Mouse (Mus musculus) neural tube, embryonic 15.5 days (tissue): ENCODE measurements around the gene Cep170b. TPM values are rescaled to one million over a fixed set of nuclear protein-coding genes. Genes with fewer than 3 reads are reported as not detected.

Source experiments
- ATAC-seq: fragments of 200-750 bp; cut with Nextera tagmentation; 2 replicates; pipeline ENCODE4 v1.8.0; 2017; ENCODE audit warnings: mild to moderate bottlenecking, moderate TSS enrichment, moderate library complexity; ENCODE audit not compliant: low FRiP score
- H3K27ac ChIP-seq: fragments of 300-500 bp; sonication (generic); replicated peaks from 2 replicates; pipeline ENCODE4 v1.5.1; 2015; ENCODE audit warnings: mild to moderate bottlenecking, inconsistent platforms
- H3K27me3 ChIP-seq: fragments of 300-500 bp; sonication (generic); replicated peaks from 2 replicates; pipeline ENCODE4 v1.6.1; 2015; ENCODE audit warnings: inconsistent platforms
- H3K36me3 ChIP-seq: fragments of 300-500 bp; sonication (generic); 2 replicates; pipeline ENCODE4 v1.6.1; 2015; ENCODE audit warnings: inconsistent platforms
- H3K4me1 ChIP-seq: fragments of 300-500 bp; sonication (generic); 2 replicates; pipeline ENCODE4 v1.6.1; 2015; ENCODE audit warnings: inconsistent platforms
- H3K4me2 ChIP-seq: fragments of 300-500 bp; sonication (generic); 2 replicates; pipeline ENCODE4 v1.6.1; 2015; ENCODE audit warnings: inconsistent platforms, mild to moderate bottlenecking, moderate library complexity
- H3K4me3 ChIP-seq: fragments of 300-500 bp; sonication (generic); replicated peaks from 2 replicates; pipeline ENCODE4 v1.5.1; 2015; ENCODE audit warnings: mild to moderate bottlenecking, inconsistent platforms
- H3K9ac ChIP-seq: fragments of 300-500 bp; sonication (generic); replicated peaks from 2 replicates; pipeline ENCODE4 v1.6.1; 2015; ENCODE audit warnings: mild to moderate bottlenecking, inconsistent platforms
- H3K9me3 ChIP-seq: fragments of 300-500 bp; sonication (generic); replicated peaks from 2 replicates; pipeline ENCODE4 v1.6.1; 2016; ENCODE audit warnings: inconsistent platforms
- WGBS: fragments of 180-500 bp; shearing (Covaris S2); methylation state at CpG from one replicate; pipeline ENCODE4 v1.1.7; 2015; ENCODE audit warnings: mixed read lengths; 5-methylcytosine and 5-hydroxymethylcytosine counted together
- polyA plus RNA-seq: library from polyadenylated mRNA; unstranded; fragments of >200 nt; fragmentation: Nextera tagmentation; extraction: Ambion mirVana; gene quantifications from 2 replicates; pipeline ENCODE4 v1.2.1, GENCODE M21; 2015

Cep170b gene
- polyA plus RNA-seq, 1 experiment from 2014 or later = 43.3 TPM

DNA sequence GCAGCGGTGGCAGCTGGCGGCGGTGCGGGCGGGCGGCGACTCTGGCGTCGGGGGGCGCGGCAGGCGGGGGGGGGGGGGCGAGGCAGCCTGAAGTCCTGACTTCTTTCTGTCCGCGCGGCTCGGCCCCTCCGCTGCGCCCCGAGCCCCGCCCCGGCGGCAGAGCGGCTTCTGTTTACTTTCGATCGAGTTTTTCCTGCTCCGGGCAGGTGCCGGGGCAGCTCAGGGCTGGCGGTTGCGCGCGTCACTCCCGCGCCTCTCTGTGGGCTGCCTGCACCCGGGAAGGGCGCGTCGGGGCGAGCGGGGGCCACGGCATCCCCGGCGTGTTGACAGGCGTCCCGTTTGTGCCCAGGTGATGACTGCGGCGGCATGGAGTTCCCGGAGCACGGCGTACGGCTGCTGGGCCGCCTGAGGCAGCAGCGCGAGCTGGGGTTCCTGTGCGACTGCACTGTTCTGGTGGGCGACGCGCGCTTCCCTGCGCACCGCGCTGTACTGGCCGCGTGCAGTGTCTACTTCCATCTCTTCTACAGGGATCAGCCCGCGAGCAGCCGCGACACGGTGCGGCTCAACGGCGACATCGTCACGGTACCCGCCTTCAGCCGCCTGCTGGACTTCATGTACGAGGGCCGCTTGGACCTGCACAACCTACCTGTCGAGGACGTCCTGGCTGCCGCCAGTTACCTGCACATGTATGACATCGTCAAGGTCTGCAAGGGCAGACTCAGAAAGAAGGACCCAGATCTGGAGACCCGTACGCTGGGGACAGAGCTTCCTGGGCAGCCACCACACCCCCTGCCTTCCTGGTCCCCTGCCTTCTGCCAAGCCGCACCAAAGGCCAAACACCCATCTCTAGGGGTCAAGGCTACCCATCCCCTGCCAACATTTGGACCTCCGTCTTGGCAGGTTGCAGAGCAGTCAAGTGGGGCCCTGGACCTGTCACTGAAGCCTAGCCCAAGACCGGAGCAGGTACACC lies 40.9 kb upstream of the Cep170b start:
- WGBS = 4% methylated on average over 70 of the region's 87 CpGs
- Histone ChIP-seq H3K4me3 (peak overlapping the region; percentile 54), H3K9me3 (no peaks in the 10 kb centered on the region), H3K36me3 (no peaks in the 10 kb centered on the region), H3K4me1 (peaks cover 44% of the 10 kb centered on the region), H3K27me3 (peaks cover 43% of the 10 kb centered on the region), H3K4me2 (peak overlapping the region; percentile 96), H3K27ac (no peak overlapping the region), H3K9ac (peak overlapping the region; percentile 47)
- 0 out of 2 replicates have a peak, but pooled peaks have one; percentile 27 for ATAC-seq

DNA sequence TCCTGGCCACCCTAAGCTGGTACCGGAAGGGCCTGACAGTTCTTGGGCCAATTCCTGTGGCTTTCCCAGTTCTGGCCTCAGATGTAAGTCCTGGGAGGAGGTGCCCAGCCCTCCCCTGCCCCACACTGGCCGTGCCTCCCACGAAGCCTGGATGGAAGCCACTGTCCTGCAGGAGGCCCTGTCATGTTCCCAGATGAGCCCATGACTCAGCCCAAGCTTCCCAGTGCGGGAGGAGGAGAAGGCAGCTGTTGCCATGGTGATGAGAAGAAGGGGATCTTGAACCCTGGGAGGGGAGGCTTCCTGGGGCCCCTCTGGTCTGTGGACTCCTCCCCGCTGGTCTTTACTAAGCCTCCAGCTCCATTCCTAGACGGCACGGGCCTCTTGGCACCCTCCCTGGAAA lies 36.9 kb upstream of the Cep170b start:
- Histone ChIP-seq H3K4me2 (no peak overlapping the region), H3K36me3 (no peaks in the 10 kb centered on the region), H3K27me3 (peaks cover 30% of the 10 kb centered on the region), H3K4me3 (no peak overlapping the region), H3K27ac (no peak overlapping the region), H3K9me3 (no peaks in the 10 kb centered on the region), H3K4me1 (peaks cover 18% of the 10 kb centered on the region), H3K9ac (no peak overlapping the region)
- no peak for ATAC-seq
- WGBS = 53% methylated on average over 7 of the region's 7 CpGs

- H3K4me2 ChIP-seq = no peak overlapping the region
- H3K9ac ChIP-seq = no peak overlapping the region
- no peaks in the 10 kb centered on the region for H3K36me3 ChIP-seq
- peaks cover 10% of the 10 kb centered on the region for H3K4me1 ChIP-seq
- H3K27me3 ChIP-seq = no peaks in the 10 kb centered on the region
- ATAC-seq = no peak
- no peaks in the 10 kb centered on the region for H3K9me3 ChIP-seq
- no peak overlapping the region for H3K27ac ChIP-seq
- 80% methylated on average over 15 of the region's 15 CpGs for WGBS
- H3K4me3 ChIP-seq = no peak overlapping the region
Measured at GRCm38 (mm10) chr12:112688458-112688857, 31.8 kb upstream of the Cep170b start.

DNA sequence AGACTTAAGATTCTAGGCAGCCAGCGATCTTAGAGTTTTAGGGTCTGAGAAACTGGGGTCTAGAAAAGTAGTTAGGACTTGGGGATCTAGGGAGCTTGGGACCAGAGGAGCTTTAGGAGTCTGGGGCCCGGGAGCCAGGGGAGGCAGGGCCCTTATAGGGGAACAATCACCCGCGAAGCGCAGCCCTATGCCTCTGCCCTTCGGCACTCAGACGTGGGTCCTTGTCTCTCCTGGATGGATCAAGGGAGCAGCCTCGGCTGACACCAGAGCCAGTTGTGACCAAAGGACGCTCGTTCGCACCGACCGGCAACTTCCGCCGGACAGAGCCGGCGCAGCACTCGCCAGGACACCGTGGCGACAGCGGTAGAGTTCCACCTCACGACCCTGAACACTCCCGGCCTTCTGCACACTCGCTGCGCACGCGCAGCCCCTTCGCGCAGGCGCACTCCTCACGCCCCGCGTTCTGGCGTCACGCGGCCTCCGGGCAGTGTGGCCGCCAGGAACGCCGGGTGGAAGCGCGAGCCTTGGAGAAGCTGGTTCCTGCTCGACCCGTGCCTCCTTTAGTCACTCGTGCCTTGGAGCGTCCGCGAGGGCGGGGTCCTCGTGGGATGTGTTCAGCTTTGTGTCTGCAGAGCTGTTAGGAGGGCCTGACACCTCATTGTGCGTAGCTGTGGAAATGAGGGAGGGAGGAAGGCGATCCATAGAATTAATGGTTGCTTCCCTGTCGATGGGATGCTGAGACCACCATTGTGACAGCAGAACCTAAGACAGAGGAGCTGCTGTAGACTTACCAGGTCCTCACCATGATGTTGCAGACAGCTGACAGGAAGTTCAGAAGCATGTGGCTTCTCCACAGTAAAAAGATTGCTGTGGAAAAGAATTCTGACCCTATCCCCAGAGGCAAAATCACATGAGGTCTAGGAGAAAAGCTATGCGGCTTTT lies 26.8 kb upstream of the Cep170b start:
- H3K36me3 ChIP-seq = no peaks in the 10 kb centered on the region
- H3K9ac ChIP-seq = peak overlapping the region; percentile 93
- peak overlapping the region; percentile 76 for H3K4me2 ChIP-seq
- peak overlapping the region; percentile 69 for H3K4me3 ChIP-seq
- peak overlapping the region; percentile 95 for H3K27ac ChIP-seq
- peak; percentile 93 for ATAC-seq
- H3K27me3 ChIP-seq = no peaks in the 10 kb centered on the region
- peaks cover 17% of the 10 kb centered on the region for H3K4me1 ChIP-seq
- 2% methylated on average over 54 of the region's 54 CpGs for WGBS
- H3K9me3 ChIP-seq = no peaks in the 10 kb centered on the region

DNA sequence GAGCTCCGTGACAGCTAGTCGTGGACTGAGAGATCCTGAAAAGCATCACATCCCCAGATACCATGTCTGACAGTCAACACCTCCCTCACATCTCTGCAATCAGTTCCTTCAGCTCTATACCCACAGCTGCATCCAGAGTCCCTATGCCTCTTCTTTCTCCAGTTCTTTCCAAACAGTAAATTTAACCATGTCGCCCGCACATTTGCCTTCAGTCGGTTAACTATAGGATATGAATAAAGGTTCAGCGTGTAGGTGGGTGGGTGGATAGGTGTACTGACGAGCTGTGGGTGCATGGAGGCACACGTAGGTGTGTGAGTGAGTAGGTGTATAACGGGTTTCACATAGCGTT lies 26.2 kb upstream of the Cep170b start:
- H3K27me3 ChIP-seq = no peaks in the 10 kb centered on the region
- peak overlapping the region; percentile 69 for H3K4me3 ChIP-seq
- H3K4me2 ChIP-seq = peak overlapping the region; percentile 76
- H3K36me3 ChIP-seq = no peaks in the 10 kb centered on the region
- no peaks in the 10 kb centered on the region for H3K9me3 ChIP-seq
- H3K9ac ChIP-seq = peak overlapping the region; percentile 93
- WGBS = 73% methylated on average over 10 of the region's 10 CpGs
- peak overlapping the region; percentile 95 for H3K27ac ChIP-seq
- ATAC-seq = peak; percentile 28; the same call in 1 of the 2 replicates
- peaks cover 17% of the 10 kb centered on the region for H3K4me1 ChIP-seq

DNA sequence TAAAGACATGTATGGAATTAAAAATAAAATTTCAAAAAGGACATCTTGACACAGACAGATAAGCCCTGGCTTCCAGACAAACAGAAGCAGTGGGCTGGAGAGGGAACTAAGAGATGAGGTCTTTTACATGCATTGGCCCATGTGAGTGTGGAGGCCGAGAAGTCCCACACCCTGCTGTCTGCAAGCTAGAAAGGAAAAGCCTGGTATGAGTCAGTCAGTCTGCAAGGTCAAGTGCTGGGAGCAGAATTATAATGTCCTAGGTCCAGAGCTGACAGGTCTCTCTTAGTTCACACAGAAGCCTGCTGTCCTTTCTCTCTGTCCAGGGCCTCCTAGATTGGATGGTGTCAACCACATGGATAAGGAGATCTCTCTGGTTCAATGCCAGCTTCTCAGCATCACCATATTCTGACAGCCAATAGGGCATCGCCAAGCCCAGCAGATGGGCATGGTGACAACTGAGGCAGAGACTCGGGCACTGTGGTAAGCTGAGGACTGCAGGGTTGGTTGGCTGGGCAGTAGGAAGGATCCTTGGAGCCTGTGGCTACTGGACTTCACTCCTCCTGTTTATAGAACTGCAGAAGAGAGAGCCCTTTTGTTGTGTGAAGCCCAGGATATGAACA lies 23.3 kb upstream of the Cep170b start:
- ATAC-seq = no peak
- H3K27me3 ChIP-seq = no peaks in the 10 kb centered on the region
- H3K9ac ChIP-seq = no peak overlapping the region
- peaks cover 29% of the 10 kb centered on the region for H3K4me1 ChIP-seq
- WGBS = 83% methylated on average over 3 of the region's 3 CpGs
- H3K27ac ChIP-seq = no peak overlapping the region
- no peaks in the 10 kb centered on the region for H3K36me3 ChIP-seq
- no peak overlapping the region for H3K4me3 ChIP-seq
- no peak overlapping the region for H3K4me2 ChIP-seq
- H3K9me3 ChIP-seq = no peaks in the 10 kb centered on the region

- no peak overlapping the region for H3K4me3 ChIP-seq
- H3K27me3 ChIP-seq = 0 out of 2 replicates have a peak, but pooled peaks cover 3% of the 10 kb centered on the region
- peak overlapping the region; percentile 27; the same call in 1 of the 2 replicates for H3K4me2 ChIP-seq
- 0 out of 2 replicates have a peak overlapping the region, but pooled peaks have one; percentile 21 for H3K9ac ChIP-seq
- no peak; the same call in 1 of the 2 replicates for ATAC-seq
- H3K4me1 ChIP-seq = peaks cover 12% of the 10 kb centered on the region
- H3K36me3 ChIP-seq = no peaks in the 10 kb centered on the region
- WGBS = 15% methylated on average over 15 of the region's 15 CpGs
- H3K9me3 ChIP-seq = no peaks in the 10 kb centered on the region
- H3K27ac ChIP-seq = peak overlapping the region; percentile 23; the same call in 1 of the 2 replicates
Measured at GRCm38 (mm10) chr12:112700522-112700921, 19.7 kb upstream of the Cep170b start.

- H3K4me2 ChIP-seq = no peak overlapping the region
Measured at GRCm38 (mm10) chr12:112702374-112703320, 17.6 kb upstream of the Cep170b start.

GRCm38 (mm10) chr12:112706704-112707572 lies 13.3 kb upstream of the Cep170b start:
- peak overlapping the region; percentile 25; the same call in 1 of the 2 replicates for H3K4me3 ChIP-seq

More at GRCm38 (mm10) chr12:112702374-112703320, 17.6 kb upstream of the Cep170b start:
- Histone ChIP-seq H3K9ac (no peak overlapping the region), H3K9me3 (no peaks in the 10 kb centered on the region), H3K27me3 (0 out of 2 replicates have a peak, but pooled peaks cover 3% of the 10 kb centered on the region), H3K27ac (no peak overlapping the region), H3K4me3 (no peak overlapping the region), H3K36me3 (no peaks in the 10 kb centered on the region), H3K4me1 (peaks cover 24% of the 10 kb centered on the region)
- WGBS = 79% methylated on average over 6 of the region's 6 CpGs
- ATAC-seq = no peak

More at GRCm38 (mm10) chr12:112706704-112707572, 13.3 kb upstream of the Cep170b start:
- H3K36me3 ChIP-seq = no peaks in the 10 kb centered on the region
- H3K4me2 ChIP-seq = peak overlapping the region; percentile 50
- H3K9me3 ChIP-seq = no peaks in the 10 kb centered on the region
- 12% methylated on average over 32 of the region's 32 CpGs for WGBS
- H3K27me3 ChIP-seq = 0 out of 2 replicates have a peak, but pooled peaks cover 6% of the 10 kb centered on the region
- H3K27ac ChIP-seq = no peak overlapping the region
- H3K4me1 ChIP-seq = peaks cover 11% of the 10 kb centered on the region
- no peak overlapping the region for H3K9ac ChIP-seq
- peak; percentile 78 for ATAC-seq
